Mouse (Mus musculus) stomach, embryonic 14.5 days (tissue): Measurements from ENCODE around the gene Nav2. TPM values are rescaled to one million over a fixed set of nuclear protein-coding genes. Genes with fewer than 3 reads are reported as not detected.
A peak's percentile ranks its signal among the peaks of the same experiment; 100 is the strongest.

Source experiments
- ATAC-seq: fragments of 200-750 bp; cut with Nextera tagmentation; 2 replicates; pipeline ENCODE4 v1.8.0; 2017; ENCODE audit warnings: low read depth, moderate TSS enrichment; ENCODE audit not compliant: insufficient number of reproducible peaks, insufficient read depth, low FRiP score
- H3K27ac ChIP-seq: fragments of 300-500 bp; sonication (generic); 2 replicates; pipeline ENCODE4 v1.5.1; 2014; ENCODE audit warnings: mild to moderate bottlenecking, low read length, moderate library complexity, mixed read lengths
- H3K27me3 ChIP-seq: fragments of 300-500 bp; sonication (generic); 2 replicates; pipeline ENCODE4 v1.6.1; 2014; ENCODE audit warnings: low read length, control low read depth, mixed read lengths; ENCODE audit not compliant: control insufficient read depth, insufficient read depth
- H3K36me3 ChIP-seq: fragments of 300-500 bp; sonication (generic); 2 replicates; pipeline ENCODE4 v1.6.1; 2014; ENCODE audit warnings: mild to moderate bottlenecking, control low read depth, low read length, moderate library complexity, mixed read lengths; ENCODE audit not compliant: control insufficient read depth, insufficient read depth
- H3K4me1 ChIP-seq: fragments of 300-500 bp; sonication (generic); 2 replicates; pipeline ENCODE4 v1.6.1; 2014; ENCODE audit warnings: low read length, control low read depth, mixed read lengths; ENCODE audit not compliant: control insufficient read depth, insufficient read depth
- H3K4me2 ChIP-seq: fragments of 300-500 bp; sonication (generic); replicated peaks from 2 replicates; pipeline ENCODE4 v1.6.1; 2014; ENCODE audit warnings: low read depth, low read length, control low read depth
- H3K4me3 ChIP-seq: fragments of 300-500 bp; sonication (generic); 2 replicates; pipeline ENCODE4 v1.5.1; 2014; ENCODE audit warnings: low read depth, low read length, control low read depth
- H3K9ac ChIP-seq: fragments of 300-500 bp; sonication (generic); replicated peaks from 2 replicates; pipeline ENCODE4 v1.6.1; 2014; ENCODE audit warnings: low read depth, mild to moderate bottlenecking, control low read depth, low read length, moderate library complexity, mixed read lengths
- H3K9me3 ChIP-seq: fragments of 300-500 bp; sonication (generic); 2 replicates; pipeline ENCODE4 v1.6.1; 2016; ENCODE audit warnings: low read depth, low read length, control low read depth; ENCODE audit not compliant: control insufficient read depth
- WGBS: fragments of 180-500 bp; shearing (Covaris S2); extraction: QIAGEN DNeasy Blood & Tissue Kit; methylation state at CpG from one replicate; pipeline ENCODE4 v1.1.7; 2014; 5-methylcytosine and 5-hydroxymethylcytosine counted together
- polyA plus RNA-seq: library from polyadenylated mRNA; unstranded; fragments of >200 nt; fragmentation: Nextera tagmentation; extraction: Ambion mirVana; gene quantifications from 2 replicates; pipeline ENCODE4 v1.2.1, GENCODE M21; 2014

Nav2 gene
- polyA plus RNA-seq, 1 experiment from 2014 or later = 41.1 TPM

DNA sequence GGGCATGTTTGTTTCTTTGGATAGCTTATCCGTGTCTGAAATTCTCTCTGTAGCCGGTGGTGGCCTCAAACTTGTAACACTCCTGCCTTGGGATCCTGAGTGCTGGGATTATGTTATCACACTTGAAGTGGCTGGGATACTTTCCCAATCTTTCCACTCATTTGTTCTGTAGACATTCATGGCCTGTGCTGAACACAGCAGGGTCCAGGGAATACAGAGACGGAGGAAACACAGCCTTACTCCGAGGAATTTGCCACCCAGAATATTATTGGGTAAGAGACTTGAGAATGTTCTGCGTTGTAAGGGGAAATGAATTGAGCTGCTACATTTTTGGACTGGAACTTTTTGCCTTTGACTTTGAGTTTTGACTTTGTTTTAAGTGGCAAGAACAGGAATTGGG, 118.0 kb downstream of the Nav2 start:
- H3K27me3 ChIP-seq = no peaks in the 10 kb centered on the region
- no peaks in the 10 kb centered on the region for H3K4me1 ChIP-seq
- ATAC-seq = no peak
- H3K4me3 ChIP-seq = no peak overlapping the region
- H3K4me2 ChIP-seq = no peak overlapping the region
- 65% methylated on average over 5 of the region's 5 CpGs for WGBS
- no peak overlapping the region for H3K27ac ChIP-seq
- H3K9ac ChIP-seq = no peak overlapping the region
- no peaks in the 10 kb centered on the region for H3K9me3 ChIP-seq
- H3K36me3 ChIP-seq = no peaks in the 10 kb centered on the region

- Histone ChIP-seq H3K9ac (no peak overlapping the region), H3K36me3 (no peaks in the 10 kb centered on the region), H3K27ac (no peak overlapping the region), H3K4me1 (no peaks in the 10 kb centered on the region), H3K4me3 (no peak overlapping the region), H3K27me3 (no peaks in the 10 kb centered on the region), H3K9me3 (no peaks in the 10 kb centered on the region), H3K4me2 (no peak overlapping the region)
- ATAC-seq = no peak
- 43% methylated on average over 10 of the region's 10 CpGs for WGBS
Observed at GRCm38 (mm10) chr7:49029282-49030012, 120.9 kb downstream of the Nav2 start.

DNA sequence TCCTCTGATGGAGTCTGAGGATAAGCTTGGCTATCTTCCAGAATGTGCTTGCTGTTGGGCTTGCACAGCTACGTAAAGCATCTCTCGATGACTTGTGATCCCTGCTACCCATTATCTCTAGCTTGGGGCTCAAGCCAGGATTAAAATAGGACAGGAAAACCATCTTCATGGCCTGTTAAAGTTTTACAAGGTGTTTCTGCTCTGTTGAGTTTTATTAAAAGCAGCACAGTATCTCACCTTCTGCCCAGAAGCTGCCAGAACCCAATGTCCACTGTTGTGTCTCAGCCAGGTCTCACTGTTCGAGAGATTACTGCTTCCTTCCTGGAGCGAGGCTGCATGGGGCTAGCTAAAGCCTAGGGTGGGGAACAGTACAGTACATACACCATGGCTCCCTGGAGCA, 123.7 kb downstream of the Nav2 start:
- WGBS = 63% methylated on average over 4 of the region's 4 CpGs
- no peaks in the 10 kb centered on the region for H3K36me3 ChIP-seq
- no peaks in the 10 kb centered on the region for H3K4me1 ChIP-seq
- H3K9ac ChIP-seq = no peak overlapping the region
- no peak for ATAC-seq
- H3K4me2 ChIP-seq = no peak overlapping the region
- no peaks in the 10 kb centered on the region for H3K9me3 ChIP-seq
- H3K27me3 ChIP-seq = no peaks in the 10 kb centered on the region
- no peak overlapping the region for H3K27ac ChIP-seq
- no peak overlapping the region for H3K4me3 ChIP-seq

DNA sequence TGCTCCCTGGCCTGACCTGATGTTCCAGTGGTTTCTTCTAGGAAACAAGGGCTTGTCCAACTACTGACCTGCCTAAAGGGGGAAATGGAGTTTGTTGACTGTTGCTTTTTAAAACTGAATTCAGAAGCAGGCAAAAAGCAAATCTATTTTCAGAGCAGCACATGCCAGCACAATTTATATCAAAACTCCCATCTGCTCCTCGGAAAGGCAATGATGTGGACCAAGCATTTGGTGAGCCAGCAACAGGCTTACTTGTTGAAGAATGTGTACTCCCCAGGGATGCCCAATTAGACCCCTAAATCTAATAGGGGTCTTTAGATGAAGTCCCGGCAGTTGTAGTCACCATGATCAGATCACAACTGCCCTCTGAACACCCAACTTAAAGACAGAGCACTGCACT, 125.7 kb downstream of the Nav2 start:
- H3K27ac ChIP-seq = no peak overlapping the region
- H3K4me2 ChIP-seq = no peak overlapping the region
- WGBS = 82% methylated on average over 2 of the region's 2 CpGs
- H3K9ac ChIP-seq = no peak overlapping the region
- ATAC-seq = no peak
- H3K36me3 ChIP-seq = no peaks in the 10 kb centered on the region
- no peaks in the 10 kb centered on the region for H3K9me3 ChIP-seq
- no peaks in the 10 kb centered on the region for H3K27me3 ChIP-seq
- H3K4me3 ChIP-seq = no peak overlapping the region
- no peaks in the 10 kb centered on the region for H3K4me1 ChIP-seq

DNA sequence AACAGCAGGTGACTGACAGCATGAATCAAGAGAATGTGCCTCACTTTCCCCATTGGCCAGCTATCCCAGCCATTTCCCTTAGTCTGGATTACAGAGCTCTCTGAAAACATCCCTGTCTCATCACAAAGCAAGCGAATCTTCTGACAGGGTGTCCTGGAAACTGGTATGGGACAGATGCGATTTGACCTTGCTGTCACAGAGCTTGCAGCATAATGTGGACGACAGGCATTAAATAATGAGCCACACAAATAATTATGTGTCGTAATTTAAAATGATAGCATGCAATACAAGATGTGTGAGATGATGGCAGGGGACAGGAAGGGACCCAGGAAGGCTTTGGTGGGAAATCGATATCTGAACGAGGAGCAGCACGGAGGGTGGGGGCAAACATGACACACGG, 131.6 kb downstream of the Nav2 start:
- no peaks in the 10 kb centered on the region for H3K27me3 ChIP-seq
- WGBS = 81% methylated on average over 8 of the region's 8 CpGs
- no peak overlapping the region for H3K4me3 ChIP-seq
- no peaks in the 10 kb centered on the region for H3K9me3 ChIP-seq
- H3K27ac ChIP-seq = no peak overlapping the region
- no peak overlapping the region for H3K4me2 ChIP-seq
- no peaks in the 10 kb centered on the region for H3K36me3 ChIP-seq
- no peak overlapping the region for H3K9ac ChIP-seq
- ATAC-seq = no peak
- no peaks in the 10 kb centered on the region for H3K4me1 ChIP-seq

DNA sequence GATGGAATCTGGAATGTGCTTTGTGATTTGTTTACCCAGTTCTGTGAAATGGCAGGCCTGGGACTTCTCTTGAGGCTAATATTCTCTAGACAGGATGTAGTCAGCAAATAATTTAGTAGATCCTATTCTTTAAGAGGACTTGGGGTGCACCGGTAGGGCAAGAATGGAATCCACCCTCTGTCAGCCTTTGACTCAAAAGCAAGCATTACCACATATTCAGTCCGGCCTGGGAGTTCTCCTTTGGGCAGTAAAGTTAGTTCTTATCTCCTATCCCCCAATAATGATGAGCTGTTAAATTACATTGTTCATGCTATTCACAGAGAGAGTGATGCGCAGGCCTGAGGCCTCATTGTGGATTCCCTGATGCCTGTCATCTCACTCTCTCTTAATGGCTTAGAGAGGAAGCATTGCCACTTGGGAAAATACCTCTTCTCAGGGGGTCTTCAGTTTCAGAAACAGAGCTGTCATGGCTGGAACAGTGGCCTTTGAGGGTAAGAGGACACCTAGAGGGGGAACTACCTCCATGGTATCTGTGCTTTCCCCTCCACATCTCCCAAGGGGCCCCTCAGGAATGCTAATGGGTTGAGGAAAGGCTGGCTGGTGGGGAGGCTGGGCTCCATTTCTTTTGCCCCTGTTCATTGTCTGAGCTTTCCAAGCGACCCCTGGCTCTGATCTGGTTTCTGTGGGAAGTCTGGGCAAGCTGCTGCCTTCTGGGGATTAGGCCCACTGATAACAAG, 133.0 kb downstream of the Nav2 start:
- H3K4me1 ChIP-seq = no peaks in the 10 kb centered on the region; the same call in 1 of the 2 replicates
- H3K4me2 ChIP-seq = no peak overlapping the region
- H3K9me3 ChIP-seq = no peaks in the 10 kb centered on the region
- no peak overlapping the region for H3K9ac ChIP-seq
- no peak overlapping the region for H3K27ac ChIP-seq
- no peak overlapping the region for H3K4me3 ChIP-seq
- 57% methylated on average over 4 of the region's 4 CpGs for WGBS
- no peaks in the 10 kb centered on the region for H3K27me3 ChIP-seq
- ATAC-seq = no peak
- no peaks in the 10 kb centered on the region for H3K36me3 ChIP-seq

DNA sequence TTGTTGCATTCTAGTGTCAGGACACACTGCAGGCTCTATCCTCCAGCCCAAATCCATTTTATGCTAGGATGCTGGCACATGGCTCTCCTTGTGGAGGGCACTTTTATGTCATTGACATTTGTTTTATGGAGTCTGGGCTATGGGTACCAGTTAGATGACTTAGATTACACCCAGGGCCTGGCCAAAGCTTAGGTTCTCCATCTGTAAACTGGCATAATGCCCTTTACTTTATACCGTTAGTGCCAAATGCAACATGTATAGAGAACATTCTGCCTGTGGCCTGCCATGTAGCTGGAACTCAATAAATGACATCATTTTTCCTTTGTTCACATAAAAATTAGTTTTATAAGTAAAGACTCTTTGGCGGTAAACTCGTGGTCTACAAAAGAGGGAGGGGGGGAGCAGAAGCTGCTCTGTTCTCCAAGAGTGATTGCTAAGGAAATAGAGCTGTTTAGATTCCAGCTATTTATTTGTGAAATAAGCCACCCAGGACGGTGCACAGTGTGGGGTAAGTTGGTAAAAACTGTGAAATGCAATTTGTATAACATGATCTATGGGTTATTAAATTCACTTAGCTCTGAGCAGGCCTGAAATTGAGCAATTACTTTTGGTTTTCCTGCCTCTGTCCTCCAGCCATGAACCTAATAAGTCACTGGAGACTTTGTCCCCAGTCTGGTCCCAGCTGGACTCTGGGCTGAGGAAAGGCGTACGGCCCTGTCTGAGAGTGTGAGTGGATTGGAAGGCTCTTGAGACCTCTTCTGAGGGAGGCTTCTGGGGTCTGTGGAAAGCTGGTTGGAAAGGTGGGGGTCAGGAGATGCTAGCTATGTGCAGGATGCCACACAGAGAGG, 137.2 kb downstream of the Nav2 start:
- H3K4me1 ChIP-seq = peaks cover 10% of the 10 kb centered on the region; the same call in 1 of the 2 replicates
- 0 out of 2 replicates have a peak overlapping the region, but pooled peaks have one; percentile 6 for H3K9ac ChIP-seq
- 58% methylated on average over 6 of the region's 6 CpGs for WGBS
- peak; percentile 62; the same call in 1 of the 2 replicates for ATAC-seq
- no peaks in the 10 kb centered on the region for H3K27me3 ChIP-seq
- no peak overlapping the region for H3K4me2 ChIP-seq
- H3K9me3 ChIP-seq = no peaks in the 10 kb centered on the region
- H3K36me3 ChIP-seq = no peaks in the 10 kb centered on the region
- peak overlapping the region; percentile 49 for H3K27ac ChIP-seq
- H3K4me3 ChIP-seq = no peak overlapping the region

- H3K9ac ChIP-seq = 0 out of 2 replicates have a peak overlapping the region, but pooled peaks have one; percentile 6
- WGBS = 50% methylated on average over 6 of the region's 6 CpGs
- H3K27ac ChIP-seq = peak overlapping the region; percentile 49
- no peaks in the 10 kb centered on the region for H3K27me3 ChIP-seq
- no peak overlapping the region for H3K4me3 ChIP-seq
- H3K4me2 ChIP-seq = no peak overlapping the region
- ATAC-seq = peak; percentile 16; the same call in 1 of the 2 replicates
- H3K9me3 ChIP-seq = no peaks in the 10 kb centered on the region
- H3K4me1 ChIP-seq = peaks cover 10% of the 10 kb centered on the region; the same call in 1 of the 2 replicates
- H3K36me3 ChIP-seq = no peaks in the 10 kb centered on the region
Observed at GRCm38 (mm10) chr7:49046347-49046989, 138.0 kb downstream of the Nav2 start.
